Mouse (Mus musculus): ENCODE data around the gene Qk.

DNA sequence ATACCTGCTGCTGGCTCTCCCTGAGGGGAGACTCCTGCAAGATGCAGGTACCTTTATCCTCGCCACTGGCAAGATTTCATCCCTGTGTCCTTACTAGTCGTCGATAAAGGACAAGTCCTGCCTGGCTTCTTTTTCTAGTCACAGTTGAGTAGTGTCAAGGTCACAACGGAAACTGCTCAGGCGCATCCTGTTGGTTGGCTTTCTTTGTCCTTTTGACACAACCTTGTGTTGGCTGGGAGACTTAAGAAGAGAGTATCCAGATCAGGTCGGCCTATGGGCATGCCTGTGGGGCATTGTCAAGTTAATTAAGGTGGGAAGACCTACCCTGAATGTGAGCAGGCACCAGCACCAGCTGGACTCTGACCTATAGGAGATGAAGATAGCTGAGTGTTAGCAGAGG is 36.6 kb upstream of the Qk start:
- no peak for TF ChIP-seq POLR2A (IDR thresholded peaks at IDR 0.05; ENCODE audit: extremely low read depth, insufficient read depth, low read length)
- no peak for TF ChIP-seq CTCF (IDR thresholded peaks at IDR 0.05; ENCODE audit: low read depth, low read length)

All from liver, adult 2 months (tissue).